Mouse (Mus musculus) G1E-ER4 (cell line): ENCODE measurements around the gene Fyb. TPM values are rescaled to one million over a fixed set of nuclear protein-coding genes. Genes with fewer than 3 reads are reported as not detected.

Experiments used
- GATA1 ChIP-seq: IDR thresholded peaks from one replicate; pipeline ENCODE4 v1.8.0; 2012; ENCODE audit warnings: low read length, inconsistent platforms
- polyA plus RNA-seq: library from polyadenylated mRNA; stranded (reverse); fragments of >175 nt; gene quantifications from 2 replicates; pipeline ENCODE4 v1.2.3, GENCODE M21; 2012

Fyb gene
- polyA plus RNA-seq, 1 experiment = 2,085 TPM

GRCm38 (mm10) chr15:6653046-6653445 is 130.4 kb downstream of the Fyb start:
- TF ChIP-seq GATA1 = peak; percentile 83

GRCm38 (mm10) chr15:6658081-6658480 is 135.4 kb downstream of the Fyb start:
- TF ChIP-seq GATA1 = no peak

- TF ChIP-seq GATA1 = no peak
Measured at GRCm38 (mm10) chr15:6661951-6662350, 139.3 kb downstream of the Fyb start.

GRCm38 (mm10) chr15:6663991-6664390 is 141.3 kb downstream of the Fyb start:
- no peak for TF ChIP-seq GATA1

GRCm38 (mm10) chr15:6666072-6666471 is 143.4 kb downstream of the Fyb start:
- no peak for TF ChIP-seq GATA1

GRCm38 (mm10) chr15:6668793-6669437 is 146.3 kb downstream of the Fyb start:
- no peak for TF ChIP-seq GATA1

GRCm38 (mm10) chr15:6678479-6678878 is 155.8 kb downstream of the Fyb start:
- TF ChIP-seq GATA1 = no peak

GRCm38 (mm10) chr15:6702164-6702563 is 179.5 kb downstream of the Fyb start:
- no peak for TF ChIP-seq GATA1

- peak; percentile 100 for TF ChIP-seq GATA1
Measured at GRCm38 (mm10) chr15:6705351-6705901, 182.8 kb downstream of the Fyb start.

GRCm38 (mm10) chr15:6707551-6707935 is 184.9 kb downstream of the Fyb start:
- TF ChIP-seq GATA1 = no peak

GRCm38 (mm10) chr15:6707936-6708525 is 185.4 kb downstream of the Fyb start, which contains the start of gene Rictor:
TSS of gene Rictor (plus strand) at chr15:6708379.
- no peak for TF ChIP-seq GATA1

- no peak for TF ChIP-seq GATA1
Measured at GRCm38 (mm10) chr15:6708526-6709441, 186.1 kb downstream of the Fyb start.

GRCm38 (mm10) chr15:6709618-6710017 is 187.0 kb downstream of the Fyb start:
- no peak for TF ChIP-seq GATA1

- no peak for TF ChIP-seq GATA1
Measured at GRCm38 (mm10) chr15:6710341-6710740, 187.7 kb downstream of the Fyb start.

- no peak for TF ChIP-seq GATA1
Measured at GRCm38 (mm10) chr15:6711226-6711625, 188.6 kb downstream of the Fyb start.

Other genes with a start within 250 kb of the Fyb start
- gene Dab2, start 223.1 kb upstream of the Fyb start, polyA plus RNA-seq = 0.04 TPM in 1 of 2 replicates, not detected in the other
- gene C9, start 77.5 kb upstream of the Fyb start, polyA plus RNA-seq = not detected in 2 replicates
- gene Rictor, start 185.5 kb downstream of the Fyb start, polyA plus RNA-seq = 1.9 and 5.9 TPM in 2 replicates